Mouse (Mus musculus) adrenal gland, adult 18-20 months (tissue): ENCODE data around the gene 2310034G01Rik. TPM values are rescaled to one million over a fixed set of nuclear protein-coding genes. Genes with fewer than 3 reads are reported as not detected.

Source experiments
- DNase-seq, 2 experiments: peaks; one replicate each; pipeline ENCODE4 v3.0.0; 2021 to 2022; ENCODE audit warnings: low spot score in 2 of 2
- total RNA-seq, 2 experiments: library from RNA; stranded (reverse); gene quantifications; 1 replicate in 1 of 2; 2 replicates in 1 of 2; pipeline ENCODE4 v1.2.3; 2021

The 2310034G01Rik gene
- total RNA-seq, 2 experiments from 2014 or later: 1.2 TPM

- DNase-seq: peak in 1 of 2 experiments; percentile 0
These were observed 34.1 kb downstream of the 2310034G01Rik start for GRCm38 (mm10) chr19:46315752-46316610.

DNA sequence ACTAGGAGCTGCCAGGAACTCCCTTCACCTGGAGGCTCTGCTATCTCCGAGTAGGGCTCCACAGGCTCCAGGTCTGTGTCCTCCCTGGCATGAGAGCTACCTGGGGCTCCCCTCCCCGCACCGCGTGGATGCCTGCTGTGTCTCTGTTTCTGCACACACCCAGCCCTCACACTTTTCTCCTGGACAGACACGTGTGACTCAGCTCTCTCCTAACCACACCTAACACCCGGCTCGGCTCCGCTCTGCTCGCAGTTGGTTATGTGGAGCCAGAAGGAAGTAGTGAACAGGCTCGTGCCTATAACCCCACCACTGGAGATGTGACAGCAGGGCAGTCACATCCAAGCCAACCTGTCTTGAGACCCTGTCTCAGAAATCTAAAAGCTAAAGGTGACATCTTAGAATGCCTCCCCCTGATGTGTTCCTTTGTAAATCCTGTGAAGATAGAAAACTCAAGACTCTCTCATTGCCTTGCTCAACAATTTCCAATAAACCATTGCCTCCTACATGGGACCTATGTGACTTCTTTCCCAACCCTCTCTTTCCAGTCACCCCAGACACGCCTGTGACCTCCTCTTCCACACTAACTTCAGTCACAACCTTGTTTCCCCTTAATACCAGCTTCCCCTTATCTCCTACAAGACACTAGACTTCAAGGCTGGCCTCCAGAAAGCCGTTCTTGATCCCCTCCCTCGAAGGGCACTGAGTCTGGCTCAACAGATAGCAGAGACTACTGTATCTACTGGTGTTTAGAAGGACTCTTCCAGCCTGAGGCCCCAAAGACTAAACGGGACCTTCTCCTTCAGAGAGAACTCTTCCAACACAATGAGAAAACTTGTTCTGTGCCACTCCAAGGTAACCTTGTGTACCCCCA is 35.0 kb downstream of the 2310034G01Rik start:
- peak in 1 of 2 experiments; percentile 5 for DNase-seq

- DNase-seq: peak; percentile 8 to 26
These were observed 35.9 kb downstream of the 2310034G01Rik start for GRCm38 (mm10) chr19:46314151-46314601.

GRCm38 (mm10) chr19:46313591-46313990 is 36.5 kb downstream of the 2310034G01Rik start:
- DNase-seq: no peak

GRCm38 (mm10) chr19:46313116-46313515 is 37.0 kb downstream of the 2310034G01Rik start:
- DNase-seq: no peak

DNA sequence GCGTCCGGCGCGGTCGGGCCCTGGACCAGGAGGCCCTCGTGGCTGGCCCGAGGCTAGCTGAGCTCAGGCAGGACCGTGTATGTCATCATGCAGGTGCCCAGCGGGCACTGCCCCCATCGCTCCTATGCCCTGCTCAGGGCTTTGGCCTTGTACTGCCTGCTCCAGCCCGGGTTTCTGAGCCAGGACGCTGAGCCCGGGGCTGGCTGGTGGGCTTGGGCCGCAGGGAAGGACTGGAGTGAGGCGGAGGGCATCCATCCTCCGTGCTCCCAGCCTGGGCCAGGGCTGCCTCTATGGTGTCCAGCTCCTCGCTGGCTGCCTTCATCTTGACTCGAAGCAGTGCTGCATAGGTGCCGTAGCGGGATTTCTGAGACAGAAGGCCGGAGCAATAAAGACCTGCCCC is 37.5 kb downstream of the 2310034G01Rik start:
- peak in 1 of 2 experiments; percentile 2 for DNase-seq

GRCm38 (mm10) chr19:46311341-46311740 is 38.8 kb downstream of the 2310034G01Rik start:
- peak in 1 of 2 experiments; percentile 1 for DNase-seq

GRCm38 (mm10) chr19:46310312-46310865 is 39.7 kb downstream of the 2310034G01Rik start:
- DNase-seq: peak in 1 of 2 experiments; percentile 1

GRCm38 (mm10) chr19:46309651-46310305 is 40.3 kb downstream of the 2310034G01Rik start:
- peak in 1 of 2 experiments; percentile 2 for DNase-seq

DNA sequence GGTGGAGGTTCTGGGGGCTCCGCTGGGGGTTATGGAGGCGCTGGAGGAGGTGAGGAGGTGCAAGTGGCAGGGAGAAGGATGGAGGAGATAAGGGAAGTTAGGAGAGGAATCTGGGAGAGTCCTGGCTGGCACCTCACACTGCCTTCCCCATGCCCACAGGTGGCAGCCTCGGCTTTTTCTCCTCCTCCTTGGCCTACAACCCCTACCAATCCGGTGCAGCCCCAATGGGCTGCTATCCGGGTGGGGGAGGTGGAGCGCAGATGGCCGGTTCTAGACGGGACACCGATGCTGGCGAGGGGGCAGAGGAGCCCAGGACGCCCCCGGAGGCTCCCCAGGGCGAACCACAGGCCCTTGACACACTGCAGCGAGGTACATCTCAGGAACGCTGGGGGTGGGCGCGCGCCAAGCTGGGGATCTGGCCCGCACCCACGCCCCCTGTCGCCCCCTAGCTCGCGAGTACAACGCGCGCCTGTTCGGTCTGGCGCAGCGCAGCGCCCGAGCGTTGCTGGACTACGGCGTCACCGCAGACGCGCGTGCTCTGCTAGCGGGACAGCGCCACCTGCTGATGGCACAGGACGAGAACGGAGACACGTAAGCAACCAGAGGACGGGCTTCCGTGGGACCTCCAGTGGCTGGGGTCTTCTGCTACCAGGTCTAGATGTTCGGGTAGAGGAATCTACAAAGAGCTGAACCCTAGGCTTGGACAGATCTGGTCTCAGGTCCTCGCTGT is 41.2 kb downstream of the 2310034G01Rik start:
- peak; percentile 77 to 89 for DNase-seq

- peak in 1 of 2 experiments; percentile 1 for DNase-seq
These were observed 41.8 kb downstream of the 2310034G01Rik start for GRCm38 (mm10) chr19:46308303-46308702.

GRCm38 (mm10) chr19:46307781-46308180 is 42.3 kb downstream of the 2310034G01Rik start:
- DNase-seq: peak in 1 of 2 experiments; percentile 1

DNA sequence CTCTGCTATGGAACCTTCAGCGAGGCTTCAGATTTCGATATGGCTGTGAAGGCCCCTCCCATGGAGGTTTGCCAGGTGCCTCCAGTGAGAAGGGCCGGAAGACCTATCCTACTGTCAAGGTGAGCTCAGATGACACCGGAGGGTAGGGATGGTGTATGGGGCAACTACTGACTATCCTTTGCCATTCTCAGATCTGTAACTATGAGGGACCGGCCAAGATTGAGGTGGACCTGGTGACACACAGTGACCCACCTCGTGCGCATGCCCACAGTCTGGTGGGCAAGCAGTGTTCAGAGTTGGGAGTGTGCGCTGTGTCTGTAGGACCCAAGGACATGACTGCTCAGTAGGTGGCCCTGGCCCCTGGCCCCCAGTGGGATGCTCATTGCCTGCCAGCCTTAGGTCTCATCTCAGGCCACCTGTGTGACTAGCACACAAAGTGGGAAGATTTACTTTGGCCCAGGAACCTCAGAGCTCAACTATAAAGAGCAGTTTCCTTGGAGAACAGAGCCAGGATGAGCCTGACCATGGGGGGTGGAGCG is 43.3 kb downstream of the 2310034G01Rik start:
- peak in 1 of 2 experiments; percentile 1 for DNase-seq

DNA sequence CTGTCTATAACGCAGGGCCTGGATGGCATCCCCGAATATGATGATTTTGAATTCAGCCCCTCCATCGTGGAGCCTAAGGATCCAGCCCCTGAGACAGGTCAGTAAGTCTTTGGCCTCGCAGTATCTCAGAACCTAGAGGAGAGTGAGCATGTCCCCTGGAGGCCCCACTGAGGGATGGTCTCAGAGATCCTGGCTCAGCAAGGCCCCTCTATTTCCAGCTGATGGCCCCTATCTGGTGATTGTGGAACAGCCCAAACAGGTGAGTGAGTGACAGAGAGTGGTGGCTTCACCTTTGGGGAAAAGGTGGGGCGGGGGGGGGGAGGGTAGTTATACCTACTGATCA is 43.9 kb downstream of the 2310034G01Rik start:
- DNase-seq: no peak

GRCm38 (mm10) chr19:46305432-46306267 is 44.5 kb downstream of the 2310034G01Rik start:
- peak; percentile 88 to 93 for DNase-seq

GRCm38 (mm10) chr19:46304908-46305333 is 45.2 kb downstream of the 2310034G01Rik start:
- peak in 1 of 2 experiments; percentile 31 for DNase-seq

DNA sequence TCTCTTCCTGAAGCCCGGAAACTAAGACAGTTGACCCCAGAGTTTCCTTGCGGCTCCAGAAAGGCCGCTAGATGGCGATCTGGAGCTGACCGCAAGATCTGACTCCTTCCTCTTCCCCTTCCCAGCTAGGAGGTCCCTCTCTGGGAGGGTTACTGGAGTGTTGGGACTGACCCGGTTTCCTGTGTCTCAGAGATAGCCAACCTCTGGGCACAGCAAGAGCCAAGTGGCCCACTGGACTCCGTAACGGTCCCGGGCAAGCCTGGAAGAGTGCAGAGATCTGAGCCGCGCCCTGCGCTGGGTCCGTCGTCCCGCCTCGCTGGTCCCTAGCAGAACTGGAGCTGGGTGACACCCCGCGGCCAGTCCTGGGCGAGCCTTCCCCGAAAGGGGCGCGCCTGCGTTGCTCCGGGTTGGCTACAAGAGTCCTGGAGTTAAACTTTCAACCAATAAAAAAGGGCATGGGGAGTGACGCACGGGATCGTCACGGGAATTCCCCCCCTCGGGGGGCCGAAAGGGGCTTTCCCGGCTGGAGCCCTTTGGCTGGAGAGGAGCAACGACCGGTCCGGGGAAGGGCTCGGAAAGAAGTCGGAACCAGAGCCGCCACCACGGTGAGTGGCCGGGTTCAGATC is 45.8 kb downstream of the 2310034G01Rik start, which contains the start of gene Nfkb2:
Gene Nfkb2, plus strand, starts transcription at position 105 of the 626 bp plus-strand sequence.
- peak; percentile 87 for DNase-seq
